Mouse (Mus musculus): ENCODE measurements at regions not wholly inside any gene's neighbourhood (a gene's known extent, or its start where the extent isn't known, plus 50 kb on each side); places are given as distances from the start of the nearest gene placed in this dataset.

- no peak for DNase-seq (ENCODE audit: low spot score)
These were observed 85.8 kb upstream of the Gria1 start for GRCm38 (mm10) chr11:56925368-56925896.

GRCm38 (mm10) chr11:56932766-56933165 lies 78.4 kb upstream of the Gria1 start:
- no peak for DNase-seq (ENCODE audit: low spot score)

- DNase-seq (ENCODE audit: low spot score): no peak
These were observed 58.8 kb upstream of the Gria1 start for GRCm38 (mm10) chr11:56952357-56952756.

- no peak for DNase-seq (ENCODE audit: low spot score)
These were observed 53.4 kb upstream of the Gria1 start for GRCm38 (mm10) chr11:56957824-56958223.

All from retina, embryonic 14.5 days (tissue).